Mouse (Mus musculus): ENCODE data around the gene Bloc1s6. TPM values are rescaled to one million over a fixed set of nuclear protein-coding genes. Genes with fewer than 3 reads are reported as not detected.

Gene Bloc1s6
- total RNA-seq (2021) = 10 to 100 TPM; 23.7 to 27.0 TPM

DNA sequence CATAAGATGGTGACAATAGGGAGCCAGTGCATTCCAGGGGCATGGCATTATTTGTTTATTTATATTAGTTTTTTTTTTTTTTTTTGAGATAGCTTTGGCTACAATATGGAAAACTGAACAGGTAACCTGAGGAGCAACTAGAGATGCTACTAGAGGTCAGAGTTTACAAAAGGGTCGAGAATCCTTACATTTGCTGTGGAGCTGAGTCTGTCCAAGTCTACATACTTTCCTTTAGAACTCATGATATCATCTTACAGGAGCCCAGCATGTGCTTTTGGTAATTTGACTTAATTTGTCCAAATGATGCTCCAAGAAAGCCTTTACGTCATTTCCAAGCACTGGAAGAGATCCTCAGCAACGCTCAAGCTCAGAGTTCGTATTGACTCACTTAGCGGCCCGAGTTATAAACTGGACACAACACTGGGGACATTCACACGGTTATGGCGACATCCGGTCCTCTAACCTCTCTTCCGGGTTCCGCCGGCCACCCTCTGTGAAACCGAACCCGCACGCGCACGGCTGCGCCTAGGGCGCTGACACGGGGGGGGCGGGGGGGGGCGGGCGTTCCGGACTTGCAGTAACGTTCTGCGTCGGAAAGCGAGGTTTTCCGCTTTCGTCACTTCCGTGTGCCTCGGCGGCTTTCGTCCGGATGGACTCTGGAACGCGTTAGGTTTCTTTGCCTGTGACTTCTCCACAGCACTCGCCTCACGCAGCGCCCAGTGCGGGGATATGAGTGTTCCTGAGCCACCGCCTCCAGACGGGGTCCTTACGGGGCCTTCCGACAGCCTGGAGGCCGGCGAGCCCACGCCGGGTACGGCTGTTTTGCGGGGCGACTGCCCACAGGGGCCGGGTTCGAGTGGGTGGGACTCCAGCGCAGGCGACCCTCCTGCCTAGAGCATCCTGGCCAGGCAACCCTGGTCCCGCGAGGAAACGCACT lies at the start of gene Bloc1s6:
Gene Bloc1s6 (plus strand): TSS at position 610 of the 937 bp plus-strand sequence.
- intact Hi-C loops (cut with DNase I) = loop anchor here (2.0 kb wide), 1 partner anchor 35 kb away; the partner anchor contains the start of gene Slc30a4
- peak; percentile 89 for DNase-seq

- DNase-seq = no peak
- intact Hi-C loops (cut with DNase I) = no loop called here
These were observed 40.8 kb upstream of the Bloc1s6 start for GRCm38 (mm10) chr2:122697526-122697925.

DNA sequence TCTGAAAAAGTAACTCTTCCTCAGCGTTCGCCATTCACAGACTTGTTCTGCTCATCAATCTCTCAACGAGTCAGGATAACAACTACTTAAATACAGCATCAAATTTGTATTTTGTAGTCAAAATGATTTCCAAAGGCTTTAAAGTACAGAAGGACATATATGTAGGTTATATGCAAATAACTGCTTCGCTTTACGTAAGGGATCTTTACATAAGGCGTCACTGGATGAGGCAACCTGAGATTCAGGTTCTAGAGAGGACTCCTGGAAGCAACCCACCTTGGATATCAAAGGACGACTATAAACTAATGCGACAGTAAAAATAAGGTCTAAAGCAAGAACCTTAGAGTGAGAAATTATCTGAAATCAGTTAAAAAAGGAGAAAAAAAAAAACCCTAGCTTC lies 37.3 kb upstream of the Bloc1s6 start:
- intact Hi-C loops (cut with DNase I) = no loop called here
- DNase-seq = no peak

- DNase-seq = no peak
- intact Hi-C loops (cut with DNase I) = loop anchor here (2.0 kb wide), 1 partner anchor 37 kb away; the partner anchor contains the start of gene Bloc1s6
These were observed 36.5 kb upstream of the Bloc1s6 start for GRCm38 (mm10) chr2:122701871-122702180.

GRCm38 (mm10) chr2:122702181-122703036 lies 35.9 kb upstream of the Bloc1s6 start, which contains the start of gene Slc30a4:
Slc30a4 (minus strand) TSS chr2:122702663.
- DNase-seq = peak; percentile 80 to 82
- intact Hi-C loops (cut with DNase I) = loop anchor here (2.0 kb wide), 1 partner anchor 36 kb away; the partner anchor contains the start of gene Bloc1s6

- DNase-seq = no peak
- intact Hi-C loops (cut with DNase I) = no loop called here
These were observed 33.7 kb upstream of the Bloc1s6 start for GRCm38 (mm10) chr2:122704572-122704971.

DNA sequence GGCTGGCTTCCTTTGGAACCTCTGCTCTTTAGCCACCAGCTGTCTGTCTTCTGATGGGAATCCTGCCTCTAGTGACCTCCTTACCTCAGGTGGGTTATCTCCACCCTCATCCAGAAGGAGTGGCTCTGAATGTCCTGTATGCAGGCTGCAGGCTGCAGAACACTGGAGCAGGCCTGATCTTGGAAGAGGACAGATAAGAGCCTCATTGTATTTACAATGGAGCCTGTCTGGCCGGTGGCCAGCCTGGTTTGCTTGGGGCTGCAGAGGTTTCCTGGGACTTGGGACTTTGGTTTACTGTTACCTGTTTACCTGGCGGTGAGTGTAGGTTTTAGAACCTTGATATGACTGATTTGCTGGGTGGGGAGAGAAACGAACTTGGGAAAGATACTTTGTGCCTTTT lies 30.2 kb upstream of the Bloc1s6 start:
- DNase-seq = no peak

DNA sequence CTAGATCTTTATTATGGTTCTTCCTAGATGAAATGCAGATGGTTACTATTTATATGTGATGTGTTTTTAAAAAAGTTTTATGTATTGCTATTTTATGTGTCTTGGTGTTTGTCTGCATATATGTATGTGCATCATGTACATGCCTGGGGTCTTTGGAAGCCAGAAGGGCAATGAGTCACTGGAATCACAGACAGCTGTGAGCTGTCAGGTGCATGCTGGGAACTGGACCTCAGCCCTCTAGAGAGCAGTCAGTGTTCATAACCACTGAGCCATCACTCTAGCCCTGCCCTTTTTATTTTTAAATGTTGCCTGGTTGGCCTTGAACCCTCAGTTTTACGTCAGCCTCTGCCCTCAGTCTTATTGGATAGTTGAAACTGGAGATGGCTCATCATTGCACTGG lies 29.1 kb upstream of the Bloc1s6 start:
- no peak for DNase-seq
- intact Hi-C loops (cut with DNase I) = no loop called here

More for the DNA sequence above, 30.2 kb upstream of the Bloc1s6 start:
- intact Hi-C loops (cut with DNase I) = no loop called here

DNA sequence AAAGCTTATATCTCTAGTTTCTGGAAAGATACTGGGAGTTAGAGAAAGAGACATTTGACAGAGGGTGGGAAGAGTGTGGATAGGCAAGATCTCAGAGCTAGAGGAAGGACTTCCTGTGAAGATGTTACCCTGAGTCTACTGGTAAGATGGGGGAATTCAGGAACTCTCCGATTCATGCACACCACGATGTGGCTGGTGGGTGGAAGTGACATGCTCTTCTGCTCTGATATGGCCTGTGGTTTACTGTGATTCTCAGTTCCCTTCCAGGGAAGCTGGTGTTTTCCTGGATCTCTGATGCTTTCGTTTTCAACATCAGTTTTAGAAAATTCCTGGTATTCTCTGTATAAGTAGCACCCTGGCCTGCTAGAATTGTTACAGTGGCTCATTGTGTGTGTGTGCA lies 26.4 kb upstream of the Bloc1s6 start:
- no peak for DNase-seq
- intact Hi-C loops (cut with DNase I) = no loop called here

- DNase-seq = no peak
- intact Hi-C loops (cut with DNase I) = no loop called here
These were observed 25.5 kb upstream of the Bloc1s6 start for GRCm38 (mm10) chr2:122712848-122713247.

GRCm38 (mm10) chr2:122715148-122715692 lies 23.1 kb upstream of the Bloc1s6 start:
- intact Hi-C loops (cut with DNase I) = no loop called here
- no peak for DNase-seq

GRCm38 (mm10) chr2:122716301-122716842 lies 21.9 kb upstream of the Bloc1s6 start:
- no peak for DNase-seq
- intact Hi-C loops (cut with DNase I) = no loop called here

DNA sequence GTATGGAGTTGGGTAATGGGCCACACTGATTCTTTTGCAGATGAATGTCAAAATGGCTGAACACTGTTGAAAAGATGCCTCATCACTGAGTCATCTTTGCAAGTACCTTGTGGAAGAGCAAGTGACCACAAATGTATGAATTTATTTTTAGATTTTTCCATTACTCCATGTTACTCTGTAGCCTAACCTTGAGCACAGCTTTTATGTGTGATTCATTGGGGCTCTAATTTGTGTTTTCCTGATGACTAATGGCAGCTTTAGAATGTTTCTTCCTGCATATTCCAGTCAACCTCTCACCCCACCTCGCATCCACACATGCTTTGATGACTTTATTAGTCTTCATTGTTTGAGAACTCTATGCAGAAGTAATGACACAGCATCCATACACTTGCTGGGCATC lies 19.1 kb upstream of the Bloc1s6 start:
- intact Hi-C loops (cut with DNase I) = no loop called here
- DNase-seq = no peak

DNA sequence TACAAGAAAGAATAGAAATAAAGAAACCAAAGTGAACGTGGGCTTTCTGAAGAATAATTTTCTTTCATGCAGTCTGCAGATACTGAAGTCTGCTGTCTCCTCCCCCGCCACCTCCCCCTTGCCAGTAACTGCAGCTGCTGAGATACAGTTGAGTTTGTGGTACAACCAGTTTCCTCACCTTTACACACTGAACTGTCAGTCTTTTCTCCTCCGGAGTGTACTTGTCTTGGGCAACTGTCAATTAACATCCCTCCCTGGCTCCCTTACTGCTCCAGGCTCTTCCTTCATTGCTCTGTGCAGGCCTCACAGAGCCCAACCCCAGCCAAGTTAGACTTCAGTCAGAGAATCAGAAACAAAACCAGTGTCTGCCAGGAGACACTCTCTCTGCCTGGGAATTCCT lies 17.7 kb upstream of the Bloc1s6 start:
- DNase-seq = no peak
- intact Hi-C loops (cut with DNase I) = no loop called here

DNA sequence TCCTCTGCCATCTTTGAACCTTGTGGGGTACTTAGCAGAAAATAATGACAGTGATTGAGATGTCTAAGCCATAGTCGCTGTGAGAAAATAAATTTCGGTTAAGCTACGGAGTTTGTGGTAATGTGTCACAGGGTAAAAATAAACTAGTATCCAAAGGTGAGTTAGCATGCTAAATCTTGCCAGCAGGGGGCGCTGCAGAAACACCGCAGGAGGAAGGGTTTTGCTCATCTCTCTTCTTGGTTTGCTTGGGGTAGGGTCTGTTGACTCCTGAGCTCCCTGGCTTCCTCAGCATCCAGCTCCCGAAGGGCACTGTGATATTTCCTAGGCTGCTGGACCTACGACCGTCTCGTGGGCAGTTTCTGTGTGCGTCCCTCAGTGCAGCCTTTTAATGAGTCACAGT lies 12.7 kb upstream of the Bloc1s6 start:
- intact Hi-C loops (cut with DNase I) = loop anchor here (1.0 kb wide), 1 partner anchor 28 kb away; no protein-coding TSS in a partner anchor
- DNase-seq = peak; percentile 30 to 62

DNA sequence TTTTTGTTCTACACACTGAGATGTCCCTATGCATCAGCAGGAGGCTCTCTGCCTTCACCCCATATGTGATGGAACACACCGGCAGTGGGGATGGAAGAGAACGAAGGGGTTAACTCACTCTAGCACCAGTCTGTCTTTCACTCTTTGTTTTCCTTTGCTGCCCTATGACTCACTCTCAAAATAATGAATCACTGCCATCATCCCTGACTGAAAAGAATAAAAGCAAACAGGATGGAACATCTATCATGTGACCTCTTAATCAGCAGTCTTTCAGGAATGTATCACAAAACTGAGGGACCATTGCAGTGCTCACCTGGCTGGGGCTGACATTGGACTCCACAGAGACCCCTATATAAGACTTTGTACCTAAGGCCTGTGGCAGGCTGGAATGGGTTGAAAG lies 6.8 kb upstream of the Bloc1s6 start:
- DNase-seq = no peak
- intact Hi-C loops (cut with DNase I) = no loop called here

DNA sequence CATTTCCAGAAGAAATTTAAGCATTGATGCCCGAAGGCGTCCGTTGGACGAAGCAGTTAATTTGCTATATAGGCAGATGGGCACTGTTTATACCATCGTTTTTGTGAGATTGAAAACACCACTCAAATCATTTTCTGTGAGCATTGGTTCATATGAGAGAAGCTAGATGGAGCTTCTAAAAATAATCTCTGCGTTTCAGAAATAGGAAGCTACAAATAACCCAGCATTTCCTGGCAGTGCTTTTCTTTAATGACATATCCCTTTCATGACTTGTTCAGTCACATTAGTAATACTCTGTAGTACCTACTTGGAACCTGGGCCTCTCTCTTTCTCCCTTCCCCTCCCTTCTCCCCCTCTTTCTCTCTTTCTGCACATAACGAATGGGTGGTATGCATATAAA lies 720 bp downstream of the Bloc1s6 start:
- DNase-seq = no peak
- intact Hi-C loops (cut with DNase I) = loop anchor here (2.0 kb wide), 1 partner anchor 36 kb away; the partner anchor contains the start of gene Slc30a4

DNA sequence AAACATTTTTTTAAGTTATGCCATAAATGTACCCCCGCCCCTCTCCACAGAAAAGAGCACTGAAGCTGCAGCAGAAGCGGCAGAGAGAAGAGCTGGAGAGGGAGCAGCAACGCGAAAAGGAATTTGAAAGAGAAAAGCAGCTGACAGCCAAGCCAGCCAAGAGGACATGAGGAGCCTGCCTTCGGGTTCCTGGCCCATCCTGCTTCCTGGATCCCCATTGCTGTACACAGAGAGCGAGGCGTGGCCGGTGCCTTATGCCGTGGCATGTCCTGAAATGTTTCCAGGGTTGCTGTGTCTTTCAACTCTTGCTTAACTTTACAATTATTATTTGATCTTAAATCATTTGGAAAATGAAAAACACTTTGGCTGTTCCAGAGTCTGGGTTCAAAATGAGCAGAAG lies 8.2 kb downstream of the Bloc1s6 start:
- intact Hi-C loops (cut with DNase I) = no loop called here
- DNase-seq = peak in 1 of 2 experiments; percentile 22

GRCm38 (mm10) chr2:122753739-122754343 lies 15.5 kb downstream of the Bloc1s6 start:
- DNase-seq = peak; percentile 57 to 77
- intact Hi-C loops (cut with DNase I) = loop anchor here (1.0 to 10.0 kb wide), 3 partner anchors 29 to 369 kb away; no protein-coding TSS in a partner anchor

DNA sequence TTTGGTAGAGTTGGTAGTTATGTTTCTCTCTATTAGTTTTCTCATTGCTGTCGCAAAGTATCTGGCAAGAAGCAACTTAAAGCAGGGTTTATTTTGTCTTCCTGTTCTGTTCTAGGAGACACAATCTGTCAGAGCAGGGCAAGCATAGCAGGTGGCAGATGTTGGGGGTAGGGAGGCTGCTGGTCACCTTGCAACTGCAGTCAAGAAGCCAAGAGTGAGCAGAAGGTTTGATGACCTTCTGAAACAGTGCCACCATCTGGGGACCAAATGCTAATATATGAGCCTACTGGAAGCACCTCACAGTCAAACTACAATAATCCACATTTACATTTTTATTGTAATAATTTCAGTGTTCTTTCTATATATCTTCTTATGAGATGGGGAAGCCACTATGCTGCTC lies 21.5 kb downstream of the Bloc1s6 start:
- DNase-seq = no peak

More for the DNA sequence above, 21.5 kb downstream of the Bloc1s6 start:
- intact Hi-C loops (cut with DNase I) = loop anchor here (5.0 to 10.0 kb wide), 3 partner anchors 95 to 375 kb away; no protein-coding TSS in a partner anchor
